Mouse (Mus musculus): Measurements from ENCODE around the gene 2900026A02Rik. TPM values are rescaled to one million over a fixed set of nuclear protein-coding genes. Genes with fewer than 3 reads are reported as not detected.

2900026A02Rik gene
- polyA plus RNA-seq, 1 experiment, result 70.8 TPM

DNA sequence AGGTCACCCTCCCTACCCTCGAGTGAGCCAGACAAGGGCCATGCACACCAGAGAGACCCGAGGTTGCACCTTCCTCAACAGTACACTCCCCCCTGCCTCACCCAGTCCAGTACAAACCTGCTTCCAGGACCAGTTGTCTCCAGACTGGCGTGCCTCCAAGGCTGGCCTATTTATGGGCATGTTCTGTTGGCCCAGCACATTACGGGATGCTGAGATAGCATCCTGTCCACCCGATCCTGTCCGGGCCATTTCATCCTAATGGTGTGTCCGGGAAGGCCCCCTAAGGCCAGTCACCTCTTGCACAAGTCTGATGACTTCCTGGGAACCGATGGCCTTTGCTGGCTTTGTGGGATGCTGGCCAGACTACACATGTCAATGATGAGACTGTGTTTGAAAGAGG lies 139.6 kb downstream of the 2900026A02Rik start, which contains the start of gene Crybb3:
TSS of gene Crybb3 (minus strand) at position 146 of the 400 bp plus-strand sequence.
- H3K36me3 ChIP-seq (ENCODE audit: control insufficient read depth, insufficient read depth, low read length), result no peaks in the 10 kb centered on the region
- WGBS, result 48% methylated on average over 8 of the region's 8 CpGs
- H3K4me1 ChIP-seq (ENCODE audit: control insufficient read depth, insufficient read depth, insufficient read length, low read length), result no peaks in the 10 kb centered on the region
- TF ChIP-seq CTCF (IDR thresholded peaks at IDR 0.05; ENCODE audit: extremely low read depth, insufficient read length, insufficient replicate concordance, low read depth, low read length), result no peak
- TF ChIP-seq POLR2A (IDR thresholded peaks at IDR 0.05; ENCODE audit: low read depth, low read length), result no peak
- no peak within 1 kb of the TSS for H3K27ac ChIP-seq (ENCODE audit: insufficient read depth, low read depth, low read length)
- no peaks in the 10 kb centered on the region for H3K27me3 ChIP-seq (ENCODE audit: control insufficient read depth, insufficient read depth, low read length)
- H3K4me3 ChIP-seq (ENCODE audit: low read depth, low read length), result no peak within 1 kb of the TSS

DNA sequence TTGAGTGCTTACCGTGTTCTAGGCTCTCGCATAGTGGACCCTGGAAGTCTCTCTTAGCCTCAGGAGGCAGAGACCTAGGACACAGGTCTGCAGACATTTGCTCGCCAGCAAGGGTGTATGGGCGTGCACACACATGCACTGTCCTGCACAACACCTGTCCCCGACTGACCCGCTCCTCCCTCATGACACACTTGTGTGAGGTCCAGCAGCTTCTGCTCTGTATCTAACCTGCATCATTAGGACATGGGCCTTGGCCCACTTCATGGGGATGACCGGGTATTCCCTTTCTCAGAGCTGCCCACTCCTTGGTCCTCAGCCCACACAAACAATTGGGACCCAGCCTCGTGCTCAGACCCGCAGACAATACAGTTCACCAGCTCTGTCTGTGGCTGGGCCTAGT lies 140.0 kb downstream of the 2900026A02Rik start:
- no peak overlapping the region for H3K27ac ChIP-seq (ENCODE audit: insufficient read depth, low read depth, low read length)
- H3K4me1 ChIP-seq (ENCODE audit: control insufficient read depth, insufficient read depth, insufficient read length, low read length), result no peaks in the 10 kb centered on the region
- no peaks in the 10 kb centered on the region for H3K27me3 ChIP-seq (ENCODE audit: control insufficient read depth, insufficient read depth, low read length)
- 89% methylated on average over 9 of the region's 9 CpGs for WGBS
- no peaks in the 10 kb centered on the region for H3K36me3 ChIP-seq (ENCODE audit: control insufficient read depth, insufficient read depth, low read length)
- no peak for TF ChIP-seq POLR2A (IDR thresholded peaks at IDR 0.05; ENCODE audit: low read depth, low read length)
- TF ChIP-seq CTCF (IDR thresholded peaks at IDR 0.05; ENCODE audit: extremely low read depth, insufficient read length, insufficient replicate concordance, low read depth, low read length), result no peak
- no peak overlapping the region for H3K4me3 ChIP-seq (ENCODE audit: low read depth, low read length)

DNA sequence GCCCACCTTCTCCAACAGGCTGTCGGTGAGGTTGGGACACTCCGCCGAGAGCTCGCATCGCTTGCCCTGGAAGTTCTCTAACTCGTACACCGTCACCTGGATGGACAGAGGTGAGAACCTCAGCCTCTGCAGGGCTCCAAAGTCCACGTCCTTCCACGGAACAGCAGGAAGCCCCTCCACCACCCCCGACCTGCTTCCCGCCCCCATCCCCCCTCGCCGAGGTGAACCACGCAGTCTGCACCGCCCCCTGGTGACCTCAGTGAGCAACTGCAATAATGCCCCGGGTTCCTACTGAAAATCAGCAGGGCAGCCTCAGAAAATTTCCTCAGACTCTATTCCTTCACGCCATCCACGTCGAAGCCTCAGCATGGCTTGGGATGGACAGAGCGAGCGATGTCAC lies 141.3 kb downstream of the 2900026A02Rik start:
- no peak overlapping the region for H3K27ac ChIP-seq (ENCODE audit: insufficient read depth, low read depth, low read length)
- peak; percentile 46; the same call in 1 of the 2 replicates for TF ChIP-seq CTCF (IDR thresholded peaks at IDR 0.05; ENCODE audit: extremely low read depth, insufficient read length, insufficient replicate concordance, low read depth, low read length)
- TF ChIP-seq POLR2A (IDR thresholded peaks at IDR 0.05; ENCODE audit: low read depth, low read length), result no peak
- 30% methylated on average over 21 of the region's 21 CpGs for WGBS
- no peaks in the 10 kb centered on the region for H3K27me3 ChIP-seq (ENCODE audit: control insufficient read depth, insufficient read depth, low read length)
- no peaks in the 10 kb centered on the region for H3K4me1 ChIP-seq (ENCODE audit: control insufficient read depth, insufficient read depth, insufficient read length, low read length)
- H3K36me3 ChIP-seq (ENCODE audit: control insufficient read depth, insufficient read depth, low read length), result no peaks in the 10 kb centered on the region
- H3K4me3 ChIP-seq (ENCODE audit: low read depth, low read length), result no peak overlapping the region

DNA sequence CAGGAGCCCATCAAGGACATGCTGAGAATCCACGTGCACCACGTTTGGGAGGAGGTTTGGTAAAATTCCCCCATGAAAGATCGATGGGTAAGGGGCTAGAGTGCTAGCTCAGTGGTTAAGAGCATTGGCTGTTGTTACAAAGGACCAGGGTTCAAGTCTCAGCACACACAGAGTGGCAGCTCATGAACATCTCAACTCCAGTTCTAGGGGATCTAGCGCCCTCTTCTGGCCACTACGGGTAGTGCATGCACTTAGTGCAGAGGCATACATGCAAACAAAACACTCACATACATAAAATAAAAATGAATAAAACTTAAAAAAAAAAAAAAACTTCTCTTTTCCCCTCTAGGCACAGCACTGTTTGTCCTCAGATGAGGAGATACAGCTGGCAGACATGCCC lies 142.3 kb downstream of the 2900026A02Rik start:
- Histone ChIP-seq H3K36me3 (ENCODE audit: control insufficient read depth, insufficient read depth, low read length) (no peaks in the 10 kb centered on the region), H3K4me3 (ENCODE audit: low read depth, low read length) (no peak overlapping the region), H3K27me3 (ENCODE audit: control insufficient read depth, insufficient read depth, low read length) (no peaks in the 10 kb centered on the region), H3K27ac (ENCODE audit: insufficient read depth, low read depth, low read length) (no peak overlapping the region), H3K4me1 (ENCODE audit: control insufficient read depth, insufficient read depth, insufficient read length, low read length) (no peaks in the 10 kb centered on the region)
- WGBS, result 58% methylated on average over 5 of the region's 5 CpGs
- TF ChIP-seq CTCF (IDR thresholded peaks at IDR 0.05; ENCODE audit: extremely low read depth, insufficient read length, insufficient replicate concordance, low read depth, low read length), result peak; percentile 58; the same call in 1 of the 2 replicates
- TF ChIP-seq POLR2A (IDR thresholded peaks at IDR 0.05; ENCODE audit: low read depth, low read length), result no peak

DNA sequence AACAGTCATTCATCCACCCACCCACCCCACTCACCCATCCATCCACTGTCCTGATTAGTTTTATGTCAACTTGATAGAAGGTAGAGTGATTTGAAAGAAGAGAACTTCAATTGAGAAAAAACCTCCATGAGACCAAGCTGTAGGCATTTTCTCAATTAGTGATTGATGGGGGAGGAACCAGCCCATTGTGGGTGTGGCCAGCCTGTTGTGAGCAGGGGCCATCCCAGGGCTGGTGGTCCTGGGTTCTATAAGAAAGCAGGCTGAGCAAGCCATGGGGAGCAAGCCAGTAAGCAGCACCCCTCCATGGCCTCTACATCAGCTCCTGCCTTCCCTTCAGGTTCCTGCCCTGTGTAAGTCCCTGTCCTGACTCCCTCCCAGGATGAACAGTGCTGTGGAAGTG lies 151.0 kb downstream of the 2900026A02Rik start, which contains the start of gene Crybb2:
TSS of gene Crybb2 (minus strand) at position 101 of the 400 bp plus-strand sequence.
- Histone ChIP-seq H3K4me1 (ENCODE audit: control insufficient read depth, insufficient read depth, insufficient read length, low read length) (no peaks in the 10 kb centered on the region), H3K4me3 (ENCODE audit: low read depth, low read length) (no peak within 1 kb of the TSS), H3K27ac (ENCODE audit: insufficient read depth, low read depth, low read length) (no peak within 1 kb of the TSS), H3K27me3 (ENCODE audit: control insufficient read depth, insufficient read depth, low read length) (no peaks in the 10 kb centered on the region), H3K36me3 (ENCODE audit: control insufficient read depth, insufficient read depth, low read length) (no peaks in the 10 kb centered on the region)
- TF ChIP-seq CTCF (IDR thresholded peaks at IDR 0.05; ENCODE audit: extremely low read depth, insufficient read length, insufficient replicate concordance, low read depth, low read length) (no peak), POLR2A (IDR thresholded peaks at IDR 0.05; ENCODE audit: low read depth, low read length) (no peak)

DNA sequence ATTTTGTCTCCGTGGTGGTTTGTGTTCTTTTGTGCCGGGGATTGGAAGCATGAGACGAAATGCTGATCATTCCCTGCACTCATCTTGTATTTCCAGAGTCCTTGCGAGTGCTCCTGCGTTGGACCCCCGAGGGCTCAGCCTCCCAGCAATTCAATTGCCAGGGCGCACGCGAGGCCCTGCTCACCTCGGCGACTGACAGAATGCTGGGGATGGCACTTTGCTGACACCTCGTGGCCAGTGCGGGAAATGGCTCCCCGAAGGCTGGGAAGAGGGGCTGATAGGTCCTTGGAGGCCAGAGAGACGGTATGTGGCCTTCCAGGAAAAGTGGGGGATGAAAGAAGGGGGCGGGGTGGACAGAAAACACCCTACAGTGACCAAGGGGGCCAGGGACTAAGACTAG lies 166.7 kb downstream of the 2900026A02Rik start:
- Histone ChIP-seq H3K27me3 (ENCODE audit: control insufficient read depth, insufficient read depth, low read length) (no peaks in the 10 kb centered on the region), H3K36me3 (ENCODE audit: control insufficient read depth, insufficient read depth, low read length) (no peaks in the 10 kb centered on the region), H3K4me3 (ENCODE audit: low read depth, low read length) (no peak overlapping the region), H3K4me1 (ENCODE audit: control insufficient read depth, insufficient read depth, insufficient read length, low read length) (no peaks in the 10 kb centered on the region; the same call in 1 of the 2 replicates), H3K27ac (ENCODE audit: insufficient read depth, low read depth, low read length) (no peak overlapping the region)
- TF ChIP-seq POLR2A (IDR thresholded peaks at IDR 0.05; ENCODE audit: low read depth, low read length) (no peak), CTCF (IDR thresholded peaks at IDR 0.05; ENCODE audit: extremely low read depth, insufficient read length, insufficient replicate concordance, low read depth, low read length) (peak; percentile 97)
- 6% methylated on average over 16 of the region's 16 CpGs for WGBS

DNA sequence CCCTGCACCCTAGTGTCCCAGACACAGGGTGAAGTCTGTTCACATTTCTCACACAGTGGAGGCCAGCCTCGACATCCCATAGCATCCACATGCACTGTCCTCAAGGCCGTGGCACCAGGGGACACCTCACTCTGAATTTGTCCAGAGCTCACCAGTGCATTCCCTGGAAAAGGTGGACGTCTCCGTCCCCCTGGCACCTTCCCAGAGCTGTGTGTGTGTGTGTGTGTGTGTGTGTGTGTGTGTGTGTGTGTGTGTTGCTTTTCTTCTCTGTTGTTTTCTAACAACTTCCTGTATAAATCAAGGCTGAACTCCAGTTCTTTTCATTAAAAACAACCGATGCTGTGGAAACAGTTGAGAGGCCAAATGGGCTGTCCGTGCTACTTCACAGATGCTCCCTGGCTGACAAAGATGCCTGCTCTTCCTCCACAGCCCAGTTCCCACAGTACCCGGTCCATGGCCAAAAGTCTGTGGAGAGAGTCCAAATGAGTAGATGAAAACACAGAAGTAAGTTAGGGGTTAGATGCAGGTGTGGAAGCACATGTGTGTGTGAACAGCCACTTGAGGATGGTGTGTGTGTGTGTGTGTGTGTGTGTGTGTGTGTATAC lies 170.4 kb downstream of the 2900026A02Rik start:
- 53% methylated on average over 7 of the region's 7 CpGs for WGBS
- H3K36me3 ChIP-seq (ENCODE audit: control insufficient read depth, insufficient read depth, low read length), result no peaks in the 10 kb centered on the region
- no peak overlapping the region for H3K27ac ChIP-seq (ENCODE audit: insufficient read depth, low read depth, low read length)
- TF ChIP-seq POLR2A (IDR thresholded peaks at IDR 0.05; ENCODE audit: low read depth, low read length) (no peak), CTCF (IDR thresholded peaks at IDR 0.05; ENCODE audit: extremely low read depth, insufficient read length, insufficient replicate concordance, low read depth, low read length) (no peak)
- H3K4me3 ChIP-seq (ENCODE audit: low read depth, low read length), result no peak overlapping the region
- no peaks in the 10 kb centered on the region for H3K27me3 ChIP-seq (ENCODE audit: control insufficient read depth, insufficient read depth, low read length)
- H3K4me1 ChIP-seq (ENCODE audit: control insufficient read depth, insufficient read depth, insufficient read length, low read length), result no peaks in the 10 kb centered on the region; the same call in 1 of the 2 replicates

All from small intestine, adult 2 months (tissue).